ENCODE assay signal across 11 mouse cellular contexts in the genomic region with DNA sequence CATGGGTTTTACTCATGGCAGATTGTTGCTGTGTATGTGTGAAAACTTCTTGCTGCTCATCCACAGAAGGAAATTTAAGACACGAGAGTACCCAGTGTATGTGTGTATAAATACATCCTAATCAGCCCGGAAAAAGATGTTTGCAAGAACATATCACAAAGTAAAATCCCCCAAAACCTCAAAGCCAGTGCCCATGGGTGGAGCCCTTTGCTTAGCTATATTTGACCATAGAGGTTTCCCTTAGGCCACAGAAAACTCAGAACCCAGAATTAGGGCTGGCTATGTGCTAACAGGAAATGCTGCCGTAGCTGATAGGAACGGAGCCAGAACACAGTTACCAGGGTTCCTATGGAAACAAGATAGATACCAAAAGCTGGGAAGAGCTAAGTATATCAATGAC. TPM values are rescaled to one million over a fixed set of nuclear protein-coding genes. Genes with fewer than 3 reads are reported as not detected.
DNase-seq lines count a peak whose midpoint lies in the region; ATAC-seq lines count a peak whose summit lies in the region.
"Had no signal": no experiment of that assay in that cellular context is flagged by ENCODE, and none has a peak within 500 bp of the region (broad histone marks: within the 10 kb centered on the region; RNA-seq: fewer than 3 reads in every experiment).

No protein-coding gene starts in this region.

- no peaks in the 10 kb centered on the region for H3K4me1 ChIP-seq in midbrain, embryonic 15.5 days
- no peaks in the 10 kb centered on the region for H3K4me1 ChIP-seq in limb, embryonic 10.5 days
- H3K4me1 ChIP-seq: lung, embryonic 15.5 days had no signal

- H3K4me2 ChIP-seq in midbrain, embryonic 15.5 days, result no peak overlapping the region
- H3K4me2 ChIP-seq: lung, embryonic 15.5 days had no signal

- 90% methylated on average over 4 of the region's 4 CpGs for WGBS in midbrain, embryonic 15.5 days
- 83% methylated on average over 4 of the region's 4 CpGs for WGBS in limb, embryonic 10.5 days

- H3K9me3 ChIP-seq in midbrain, embryonic 15.5 days, result no peaks in the 10 kb centered on the region
- no peaks in the 10 kb centered on the region for H3K9me3 ChIP-seq in limb, embryonic 10.5 days (replicated peaks)
- H3K9me3 ChIP-seq: lung, embryonic 15.5 days had no signal

- H3K27ac ChIP-seq in midbrain, embryonic 15.5 days, result no peak overlapping the region
- H3K27ac ChIP-seq in limb, embryonic 10.5 days, result no peak overlapping the region
- H3K27ac ChIP-seq: lung, embryonic 15.5 days had no signal

- no peak overlapping the region for H3K9ac ChIP-seq in midbrain, embryonic 15.5 days
- H3K9ac ChIP-seq: lung, embryonic 15.5 days had no signal

- DNase-seq in heart, adult 18-20 months, result peak; percentile 32 to 54
- DNase-seq in heart, postnatal 25 days (ENCODE audit: low spot score), result no peak
- DNase-seq in c-Kit-positive CD71-negative TER-119-negative erythroid progenitor cells, embryonic 14.5 days (ENCODE audit: low read depth), result peak; percentile 56
- DNase-seq in kidney, postnatal 14 days, result peak; percentile 19
- DNase-seq in lung, postnatal 25 days (ENCODE audit: low spot score), result peak; percentile 43
- DNase-seq in frontal cortex, postnatal 14 days (ENCODE audit: low spot score in 2 of 2), result no peak
- DNase-seq in limb, embryonic 10.5 days (ENCODE audit: low spot score), result no peak
- DNase-seq: cerebellum, postnatal 25 days; gastrocnemius, postnatal 36 days had no signal

- H3K4me3 ChIP-seq in midbrain, embryonic 15.5 days, result no peak overlapping the region
- no peak overlapping the region for H3K4me3 ChIP-seq in limb, embryonic 10.5 days
- H3K4me3 ChIP-seq: lung, embryonic 15.5 days had no signal

- ATAC-seq in midbrain, embryonic 15.5 days (replicated peaks), result no peak

- 0 out of 2 replicates have a peak, but pooled peaks cover 2% of the 10 kb centered on the region for H3K36me3 ChIP-seq in midbrain, embryonic 15.5 days (replicated peaks)
- H3K36me3 ChIP-seq in limb, embryonic 10.5 days, result no peaks in the 10 kb centered on the region
- H3K36me3 ChIP-seq: lung, embryonic 15.5 days had no signal

- no peaks in the 10 kb centered on the region for H3K27me3 ChIP-seq in midbrain, embryonic 15.5 days (replicated peaks)
- H3K27me3 ChIP-seq in limb, embryonic 10.5 days (ENCODE audit: low read depth, poor library complexity, severe bottlenecking), result no peaks in the 10 kb centered on the region
- H3K27me3 ChIP-seq: lung, embryonic 15.5 days had no signal

- intact Hi-C loops in heart, postnatal 25 days (cut with DNase I), result no loop called here

RNA-seq across cellular contexts. Expression of gene Fbxo48, which starts 25.8 kb away (rescaled TPM):
- total RNA-seq in heart, adult 18-20 months (2021), result under 1 TPM in 1 of 2 experiments, not detected in 1; 0.25 TPM
- total RNA-seq in heart, postnatal 25 days (2021), result under 1 TPM; 0.22 to 0.26 TPM
- 0.32 and 0.37 TPM in 2 replicates for polyA plus RNA-seq in midbrain, embryonic 15.5 days (2015; fragmentation: Nextera tagmentation; extraction: Ambion mirVana)
- 1.1 and 1.6 TPM in 2 replicates for polyA plus RNA-seq in limb, embryonic 10.5 days (2016; fragmentation: Nextera tagmentation; extraction: Ambion mirVana)

Comparison
In these comparisons a context has a peak if more than half of its experiments do, and no peak if none do; other contexts are left out.
1. DNase-seq: peak in heart, adult 18-20 months (2 of 2), c-Kit-positive CD71-negative TER-119-negative erythroid progenitor cells, embryonic 14.5 days (single experiment), kidney, postnatal 14 days (single experiment) and lung, postnatal 25 days (single experiment); none in heart, postnatal 25 days (single experiment), frontal cortex, postnatal 14 days (0 of 2) and limb, embryonic 10.5 days (single experiment).